7 mouse cellular contexts compared by ENCODE assay signal in genomic region chr12:108835840-108836409, GRCm38 (mm10). TPM values are rescaled to one million over a fixed set of nuclear protein-coding genes. Genes with fewer than 3 reads are reported as not detected.
DNase-seq lines count a peak whose midpoint lies in the region; ATAC-seq lines count a peak whose summit lies in the region.

Gene Slc25a29, minus strand, starts transcription at chr12:108835883.
Gene Slc25a47, plus strand, starts transcription at chr12:108836046.

- peak within 1 kb of the TSS; percentile 92 for H3K4me2 ChIP-seq in embryonic facial prominence, embryonic 11.5 days (ENCODE audit: low read depth, low read length)
- peak within 1 kb of the TSS; percentile 98 for H3K4me2 ChIP-seq in limb, embryonic 11.5 days (ENCODE audit: low read depth, severe bottlenecking)
- H3K4me2 ChIP-seq in midbrain, embryonic 14.5 days (ENCODE audit: low read length) = peak within 1 kb of the TSS; percentile 92

- peak within 1 kb of the TSS; percentile 37 for H3K27ac ChIP-seq in embryonic facial prominence, embryonic 11.5 days (replicated peaks; ENCODE audit: low read depth, low read length)
- peak within 1 kb of the TSS; percentile 79 for H3K27ac ChIP-seq in limb, embryonic 11.5 days (replicated peaks; ENCODE audit: low read depth, low read length)
- peak within 1 kb of the TSS; percentile 89 for H3K27ac ChIP-seq in midbrain, embryonic 14.5 days (replicated peaks; ENCODE audit: low read depth, low read length)

- H3K4me3 ChIP-seq in embryonic facial prominence, embryonic 11.5 days (ENCODE audit: low read depth, low read length) = peak within 1 kb of the TSS; percentile 58
- peak within 1 kb of the TSS; percentile 72 for H3K4me3 ChIP-seq in limb, embryonic 11.5 days (ENCODE audit: low read depth, low read length)
- H3K4me3 ChIP-seq in midbrain, embryonic 14.5 days (replicated peaks; ENCODE audit: low read depth, low read length) = peak within 1 kb of the TSS; percentile 74

- DNase-seq in adrenal gland, postnatal 14 days = peak; percentile 98
- DNase-seq in embryonic facial prominence, embryonic 11.5 days (ENCODE audit: low spot score) = peak; percentile 97
- peak; percentile 100 for DNase-seq in heart, adult 11 months
- peak; percentile 97 for DNase-seq in kidney, adult 18-20 months
- peak; percentile 97 for DNase-seq in limb, embryonic 11.5 days (ENCODE audit: low spot score)
- peak; percentile 99 for DNase-seq in midbrain, embryonic 14.5 days
- peak; percentile 88 to 92 for DNase-seq in spleen, adult 18-20 months

- no peaks in the 10 kb centered on the region for H3K9me3 ChIP-seq in embryonic facial prominence, embryonic 11.5 days (replicated peaks; ENCODE audit: control insufficient read depth, low read length)
- no peaks in the 10 kb centered on the region for H3K9me3 ChIP-seq in limb, embryonic 11.5 days (ENCODE audit: control insufficient read depth, low read length)
- no peaks in the 10 kb centered on the region for H3K9me3 ChIP-seq in midbrain, embryonic 14.5 days (ENCODE audit: control insufficient read depth, low read length)

- H3K9ac ChIP-seq in embryonic facial prominence, embryonic 11.5 days (replicated peaks; ENCODE audit: low read length) = peak within 1 kb of the TSS; percentile 76
- H3K9ac ChIP-seq in limb, embryonic 11.5 days (ENCODE audit: low read length) = peak within 1 kb of the TSS; percentile 93
- H3K9ac ChIP-seq in midbrain, embryonic 14.5 days (replicated peaks; ENCODE audit: low read length) = peak within 1 kb of the TSS; percentile 80

- ATAC-seq in embryonic facial prominence, embryonic 11.5 days (replicated peaks; ENCODE audit: insufficient number of reproducible peaks, low FRiP score, low TSS enrichment, low read depth) = peak; percentile 99
- ATAC-seq in limb, embryonic 11.5 days (ENCODE audit: insufficient number of reproducible peaks, low FRiP score, low TSS enrichment, low read depth) = peak; percentile 96
- ATAC-seq in midbrain, embryonic 14.5 days (ENCODE audit: low FRiP score, low TSS enrichment) = peak; percentile 98

- H3K4me1 ChIP-seq in embryonic facial prominence, embryonic 11.5 days (ENCODE audit: control insufficient read depth, insufficient read depth, low read length) = peaks cover 3% of the 10 kb centered on the region; the same call in 1 of the 2 replicates
- H3K4me1 ChIP-seq in limb, embryonic 11.5 days (ENCODE audit: control insufficient read depth, insufficient read depth, low read length) = peaks cover 15% of the 10 kb centered on the region
- H3K4me1 ChIP-seq in midbrain, embryonic 14.5 days (ENCODE audit: control insufficient read depth, insufficient read depth, low read length) = peaks cover 30% of the 10 kb centered on the region

- under 1% methylated on average over 51 of the region's 53 CpGs for WGBS in embryonic facial prominence, embryonic 11.5 days
- WGBS in limb, embryonic 11.5 days = under 1% methylated on average over 50 of the region's 53 CpGs
- WGBS in midbrain, embryonic 14.5 days = under 1% methylated on average over 53 of the region's 53 CpGs

- no peaks in the 10 kb centered on the region for H3K36me3 ChIP-seq in embryonic facial prominence, embryonic 11.5 days (replicated peaks; ENCODE audit: control insufficient read depth, insufficient read depth, low read depth, low read length)
- peaks cover 2% of the 10 kb centered on the region; the same call in 1 of the 2 replicates for H3K36me3 ChIP-seq in limb, embryonic 11.5 days (ENCODE audit: control insufficient read depth, insufficient read depth, low read length)
- peaks cover 3% of the 10 kb centered on the region for H3K36me3 ChIP-seq in midbrain, embryonic 14.5 days (ENCODE audit: control insufficient read depth, insufficient read depth, low read length)

- H3K27me3 ChIP-seq in embryonic facial prominence, embryonic 11.5 days (ENCODE audit: control insufficient read depth, insufficient read depth, low read length) = no peaks in the 10 kb centered on the region
- H3K27me3 ChIP-seq in limb, embryonic 11.5 days (ENCODE audit: control insufficient read depth, insufficient read depth, low read length) = no peaks in the 10 kb centered on the region
- H3K27me3 ChIP-seq in midbrain, embryonic 14.5 days (ENCODE audit: control insufficient read depth, insufficient read depth, low read length) = no peaks in the 10 kb centered on the region

RNA-seq across cellular contexts. Expression of gene Slc25a29, which starts in this region (rescaled TPM):
- 13.5 and 16.2 TPM in 2 replicates for total RNA-seq in adrenal gland, postnatal 14 days (2021)
- polyA plus RNA-seq in embryonic facial prominence, embryonic 11.5 days (2014; fragmentation: Nextera tagmentation; extraction: Ambion mirVana) = 11.9 and 13.9 TPM in 2 replicates
- polyA plus RNA-seq in limb, embryonic 11.5 days (2014; fragmentation: Nextera tagmentation; extraction: Ambion mirVana) = 10.9 and 11.7 TPM in 2 replicates
- 19.9 and 20.0 TPM in 2 replicates for polyA plus RNA-seq in midbrain, embryonic 14.5 days (2014; fragmentation: Nextera tagmentation; extraction: Ambion mirVana)

RNA-seq across cellular contexts. Expression of gene Slc25a47, which starts in this region (rescaled TPM):
- total RNA-seq in adrenal gland, postnatal 14 days (2021) = 16.3 and 33.9 TPM in 2 replicates
- polyA plus RNA-seq in embryonic facial prominence, embryonic 11.5 days (2014; fragmentation: Nextera tagmentation; extraction: Ambion mirVana) = 11.8 and 13.2 TPM in 2 replicates
- 12.6 and 18.2 TPM in 2 replicates for polyA plus RNA-seq in limb, embryonic 11.5 days (2014; fragmentation: Nextera tagmentation; extraction: Ambion mirVana)
- 10.9 and 11.1 TPM in 2 replicates for polyA plus RNA-seq in midbrain, embryonic 14.5 days (2014; fragmentation: Nextera tagmentation; extraction: Ambion mirVana)

Comparison
In these comparisons a context has a peak if more than half of its experiments do, and no peak if none do; other contexts are left out.
1. Peak in every context shown above with its lines: DNase-seq, ATAC-seq, H3K4me3 ChIP-seq and H3K27ac ChIP-seq.
2. H3K27ac ChIP-seq: peak in every context shown above with its lines; median percentile 89 in midbrain, embryonic 14.5 days; 79 in limb, embryonic 11.5 days; 37 in embryonic facial prominence, embryonic 11.5 days.